Mouse (Mus musculus): Measurements from ENCODE around the gene Itpkc.
A peak's percentile ranks its signal among the peaks of the same experiment; 100 is the strongest.
"Not testable (repeated sequence)": the region's sequence is repeated elsewhere in the genome, so short reads cannot be mapped to it uniquely, and the experiment has no call there.

The Itpkc gene

GRCm38 (mm10) chr7:27228281-27228821 is at the start of gene Itpkc:
Itpkc (minus strand) TSS chr7:27228661.
- DNase-seq (ENCODE audit: low read depth, low spot score) = peak; percentile 90

- no peak for DNase-seq (ENCODE audit: low read depth, low spot score)
Observed at GRCm38 (mm10) chr7:27277191-27277590, 48.7 kb upstream of the Itpkc start.

GRCm38 (mm10) chr7:27276021-27276420 is 47.6 kb upstream of the Itpkc start:
- no peak for DNase-seq (ENCODE audit: low read depth, low spot score)

- no peak for DNase-seq (ENCODE audit: low read depth, low spot score)
Observed at GRCm38 (mm10) chr7:27274916-27275315, 46.5 kb upstream of the Itpkc start.

- DNase-seq (ENCODE audit: low read depth, low spot score) = no peak
Observed at GRCm38 (mm10) chr7:27273739-27274351, 45.4 kb upstream of the Itpkc start.

- no peak for DNase-seq (ENCODE audit: low read depth, low spot score)
Observed at GRCm38 (mm10) chr7:27271423-27271822, 43.0 kb upstream of the Itpkc start.

GRCm38 (mm10) chr7:27266515-27267128 is 38.2 kb upstream of the Itpkc start:
- peak; percentile 82 for DNase-seq (ENCODE audit: low read depth, low spot score)

- no peak for DNase-seq (ENCODE audit: low read depth, low spot score)
Observed at GRCm38 (mm10) chr7:27264761-27265160, 36.3 kb upstream of the Itpkc start.

- no peak for DNase-seq (ENCODE audit: low read depth, low spot score)
Observed at GRCm38 (mm10) chr7:27261888-27262287, 33.4 kb upstream of the Itpkc start.

GRCm38 (mm10) chr7:27260856-27261255 is 32.4 kb upstream of the Itpkc start:
- no peak for DNase-seq (ENCODE audit: low read depth, low spot score)

GRCm38 (mm10) chr7:27259771-27260170 is 31.3 kb upstream of the Itpkc start:
- no peak for DNase-seq (ENCODE audit: low read depth, low spot score)

- DNase-seq (ENCODE audit: low read depth, low spot score) = no peak
Observed at GRCm38 (mm10) chr7:27259271-27259721, 30.8 kb upstream of the Itpkc start.

GRCm38 (mm10) chr7:27258205-27258899 is 29.9 kb upstream of the Itpkc start, which contains the start of gene Numbl:
Numbl (plus strand) TSS chr7:27258433.
- DNase-seq (ENCODE audit: low read depth, low spot score) = peak; percentile 83

- DNase-seq (ENCODE audit: low read depth, low spot score) = no peak
Observed at GRCm38 (mm10) chr7:27257852-27258204, 29.4 kb upstream of the Itpkc start.

GRCm38 (mm10) chr7:27257046-27257851 is 28.8 kb upstream of the Itpkc start:
- peak; percentile 78 for DNase-seq (ENCODE audit: low read depth, low spot score)

GRCm38 (mm10) chr7:27255721-27256120 is 27.3 kb upstream of the Itpkc start:
- DNase-seq (ENCODE audit: low read depth, low spot score) = no peak

GRCm38 (mm10) chr7:27251946-27252345 is 23.5 kb upstream of the Itpkc start:
- no peak for DNase-seq (ENCODE audit: low read depth, low spot score)

- DNase-seq (ENCODE audit: low read depth, low spot score) = no peak
Observed at GRCm38 (mm10) chr7:27249928-27250327, 21.5 kb upstream of the Itpkc start.

- no peak for DNase-seq (ENCODE audit: low read depth, low spot score)
Observed at GRCm38 (mm10) chr7:27249146-27249545, 20.7 kb upstream of the Itpkc start.

- DNase-seq (ENCODE audit: low read depth, low spot score) = not testable (repeated sequence)
Observed at GRCm38 (mm10) chr7:27244088-27244487, 15.6 kb upstream of the Itpkc start.

GRCm38 (mm10) chr7:27243211-27243610 is 14.8 kb upstream of the Itpkc start:
- DNase-seq (ENCODE audit: low read depth, low spot score) = no peak

GRCm38 (mm10) chr7:27238568-27238967 is 10.1 kb upstream of the Itpkc start:
- no peak for DNase-seq (ENCODE audit: low read depth, low spot score)

Data from telencephalon, adult 2 months (tissue).